Mouse (Mus musculus): Measurements from ENCODE around the gene Trpv2. TPM values are rescaled to one million over a fixed set of nuclear protein-coding genes. Genes with fewer than 3 reads are reported as not detected.

Trpv2 gene
- total and polyA plus RNA-seq, 3 experiments: 22.5 to 67.3 (median 48.4) TPM

GRCm38 (mm10) chr11:62554934-62555517, 19.3 kb upstream of the Trpv2 start:
- no peak for ATAC-seq (ENCODE audit: extremely low read depth, insufficient number of reproducible peaks, low FRiP score, poor library complexity, severe bottlenecking)
- H3K4me1 ChIP-seq (ENCODE audit: insufficient read depth, low read depth, low read length): peaks cover 43% of the 10 kb centered on the region
- no peaks in the 10 kb centered on the region for H3K9me3 ChIP-seq (replicated peaks)
- peaks cover 27% of the 10 kb centered on the region for H3K36me3 ChIP-seq (replicated peaks)
- TF ChIP-seq TAL1 (conservative IDR thresholded peaks at IDR 0.05; ENCODE audit: low read depth, low read length) (no peak), GATA1 (IDR thresholded peaks at IDR 0.05; ENCODE audit: borderline replicate concordance, low read length) (no peak), GATA2 (IDR thresholded peaks at IDR 0.05; ENCODE audit: borderline replicate concordance, low read depth, low read length) (no peak), POLR2AphosphoS5 (IDR thresholded peaks at IDR 0.05; ENCODE audit: insufficient replicate concordance, low read depth, low read length) (no peak)
- H3K4me3 ChIP-seq (ENCODE audit: low read depth, low read length): no peak overlapping the region; the same call in 1 of the 2 replicates
- no peaks in the 10 kb centered on the region for H3K27me3 ChIP-seq (ENCODE audit: insufficient read depth, low read length)
- no peak for DNase-seq (ENCODE audit: low spot score)

- Histone ChIP-seq H3K36me3 (replicated peaks) (peaks cover 27% of the 10 kb centered on the region), H3K27me3 (ENCODE audit: insufficient read depth, low read length) (peaks cover 3% of the 10 kb centered on the region; the same call in 1 of the 2 replicates), H3K9me3 (replicated peaks) (peaks cover 3% of the 10 kb centered on the region), H3K4me1 (ENCODE audit: insufficient read depth, low read depth, low read length) (peaks cover 42% of the 10 kb centered on the region), H3K4me3 (ENCODE audit: low read depth, low read length) (no peak overlapping the region)
- no peak for TF ChIP-seq TAL1 (conservative IDR thresholded peaks at IDR 0.05; ENCODE audit: low read depth, low read length)
- TF ChIP-seq GATA2 (IDR thresholded peaks at IDR 0.05; ENCODE audit: borderline replicate concordance, low read depth, low read length): no peak
- no peak for TF ChIP-seq GATA1 (IDR thresholded peaks at IDR 0.05; ENCODE audit: borderline replicate concordance, low read length)
- no peak for TF ChIP-seq CTCF (IDR thresholded peaks at IDR 0.05; ENCODE audit: low read depth, low read length)
- no peak for ATAC-seq (ENCODE audit: extremely low read depth, insufficient number of reproducible peaks, low FRiP score, poor library complexity, severe bottlenecking)
- DNase-seq (ENCODE audit: low spot score): no peak
Observed at GRCm38 (mm10) chr11:62555896-62556412, 18.3 kb upstream of the Trpv2 start.

GRCm38 (mm10) chr11:62557205-62557604, 17.1 kb upstream of the Trpv2 start:
- no peak overlapping the region for H3K4me3 ChIP-seq (ENCODE audit: low read depth, low read length)
- TF ChIP-seq POLR2AphosphoS5 (IDR thresholded peaks at IDR 0.05; ENCODE audit: insufficient replicate concordance, low read depth, low read length) (no peak), CTCF (IDR thresholded peaks at IDR 0.05; ENCODE audit: low read depth, low read length) (no peak), GATA1 (IDR thresholded peaks at IDR 0.05; ENCODE audit: borderline replicate concordance, low read length) (no peak), GATA2 (IDR thresholded peaks at IDR 0.05; ENCODE audit: borderline replicate concordance, low read depth, low read length) (no peak), TAL1 (conservative IDR thresholded peaks at IDR 0.05; ENCODE audit: low read depth, low read length) (no peak)
- H3K4me1 ChIP-seq (ENCODE audit: insufficient read depth, low read depth, low read length): peaks cover 42% of the 10 kb centered on the region
- H3K27me3 ChIP-seq (ENCODE audit: insufficient read depth, low read length): peaks cover 3% of the 10 kb centered on the region; the same call in 1 of the 2 replicates
- peaks cover 3% of the 10 kb centered on the region for H3K9me3 ChIP-seq (replicated peaks)
- no peak for DNase-seq (ENCODE audit: low spot score)
- ATAC-seq (ENCODE audit: extremely low read depth, insufficient number of reproducible peaks, low FRiP score, poor library complexity, severe bottlenecking): no peak
- peaks cover 27% of the 10 kb centered on the region for H3K36me3 ChIP-seq (replicated peaks)

- no peak for ATAC-seq (ENCODE audit: extremely low read depth, insufficient number of reproducible peaks, low FRiP score, poor library complexity, severe bottlenecking)
Observed at GRCm38 (mm10) chr11:62558152-62558551, 16.1 kb upstream of the Trpv2 start.

GRCm38 (mm10) chr11:62558961-62559646, 15.2 kb upstream of the Trpv2 start:
- no peak for TF ChIP-seq TAL1 (conservative IDR thresholded peaks at IDR 0.05; ENCODE audit: low read depth, low read length)
- no peak for TF ChIP-seq CTCF (IDR thresholded peaks at IDR 0.05; ENCODE audit: low read depth, low read length)
- TF ChIP-seq POLR2AphosphoS5 (IDR thresholded peaks at IDR 0.05; ENCODE audit: insufficient replicate concordance, low read depth, low read length): no peak
- no peak for TF ChIP-seq GATA2 (IDR thresholded peaks at IDR 0.05; ENCODE audit: borderline replicate concordance, low read depth, low read length)
- TF ChIP-seq GATA1 (IDR thresholded peaks at IDR 0.05; ENCODE audit: borderline replicate concordance, low read length): no peak
- H3K27me3 ChIP-seq (ENCODE audit: insufficient read depth, low read length): peaks cover 3% of the 10 kb centered on the region; the same call in 1 of the 2 replicates

More at GRCm38 (mm10) chr11:62558152-62558551, 16.1 kb upstream of the Trpv2 start:
- TF ChIP-seq POLR2AphosphoS5 (IDR thresholded peaks at IDR 0.05; ENCODE audit: insufficient replicate concordance, low read depth, low read length): no peak
- no peak for TF ChIP-seq TAL1 (conservative IDR thresholded peaks at IDR 0.05; ENCODE audit: low read depth, low read length)
- TF ChIP-seq GATA1 (IDR thresholded peaks at IDR 0.05; ENCODE audit: borderline replicate concordance, low read length): no peak
- no peak for TF ChIP-seq CTCF (IDR thresholded peaks at IDR 0.05; ENCODE audit: low read depth, low read length)
- no peak for TF ChIP-seq GATA2 (IDR thresholded peaks at IDR 0.05; ENCODE audit: borderline replicate concordance, low read depth, low read length)
- peaks cover 3% of the 10 kb centered on the region; the same call in 1 of the 2 replicates for H3K27me3 ChIP-seq (ENCODE audit: insufficient read depth, low read length)
- no peak for DNase-seq (ENCODE audit: low spot score)
- H3K4me3 ChIP-seq (ENCODE audit: low read depth, low read length): no peak overlapping the region
- peaks cover 42% of the 10 kb centered on the region for H3K4me1 ChIP-seq (ENCODE audit: insufficient read depth, low read depth, low read length)
- H3K36me3 ChIP-seq (replicated peaks): peaks cover 26% of the 10 kb centered on the region
- H3K9me3 ChIP-seq (replicated peaks): peaks cover 3% of the 10 kb centered on the region

GRCm38 (mm10) chr11:62560463-62561016, 13.7 kb upstream of the Trpv2 start:
- peaks cover 3% of the 10 kb centered on the region for H3K36me3 ChIP-seq (replicated peaks)
- peaks cover 3% of the 10 kb centered on the region for H3K9me3 ChIP-seq (replicated peaks)
- H3K4me1 ChIP-seq (ENCODE audit: insufficient read depth, low read depth, low read length): peaks cover 31% of the 10 kb centered on the region
- TF ChIP-seq GATA2 (IDR thresholded peaks at IDR 0.05; ENCODE audit: borderline replicate concordance, low read depth, low read length) (no peak), TAL1 (conservative IDR thresholded peaks at IDR 0.05; ENCODE audit: low read depth, low read length) (no peak), CTCF (IDR thresholded peaks at IDR 0.05; ENCODE audit: low read depth, low read length) (no peak), GATA1 (IDR thresholded peaks at IDR 0.05; ENCODE audit: borderline replicate concordance, low read length) (no peak), POLR2AphosphoS5 (IDR thresholded peaks at IDR 0.05; ENCODE audit: insufficient replicate concordance, low read depth, low read length) (no peak)
- ATAC-seq (ENCODE audit: extremely low read depth, insufficient number of reproducible peaks, low FRiP score, poor library complexity, severe bottlenecking) (no peak), DNase-seq (ENCODE audit: low spot score) (no peak)
- peaks cover 3% of the 10 kb centered on the region; the same call in 1 of the 2 replicates for H3K27me3 ChIP-seq (ENCODE audit: insufficient read depth, low read length)
- no peak overlapping the region for H3K4me3 ChIP-seq (ENCODE audit: low read depth, low read length)

More at GRCm38 (mm10) chr11:62558961-62559646, 15.2 kb upstream of the Trpv2 start:
- H3K9me3 ChIP-seq (replicated peaks): peaks cover 3% of the 10 kb centered on the region
- peaks cover 46% of the 10 kb centered on the region for H3K4me1 ChIP-seq (ENCODE audit: insufficient read depth, low read depth, low read length)
- ATAC-seq (ENCODE audit: extremely low read depth, insufficient number of reproducible peaks, low FRiP score, poor library complexity, severe bottlenecking): no peak
- peak overlapping the region; percentile 50; the same call in 1 of the 2 replicates for H3K4me3 ChIP-seq (ENCODE audit: low read depth, low read length)
- peaks cover 16% of the 10 kb centered on the region for H3K36me3 ChIP-seq (replicated peaks)
- no peak for DNase-seq (ENCODE audit: low spot score)
